Mouse (Mus musculus) hindbrain, embryonic 11.5 days (tissue): ENCODE results near the gene Mid1. TPM values are rescaled to one million over a fixed set of nuclear protein-coding genes. Genes with fewer than 3 reads are reported as not detected.
A peak's percentile ranks its signal among the peaks of the same experiment; 100 is the strongest.

ENCODE experiments used
- ATAC-seq: fragments of 200-750 bp; cut with Nextera tagmentation; 2 replicates; pipeline ENCODE4 v1.8.0; 2017; ENCODE audit warnings: mild to moderate bottlenecking, moderate TSS enrichment, moderate library complexity; ENCODE audit not compliant: low FRiP score
- DNase-seq: peaks from one replicate; pipeline ENCODE4 v3.0.0-alpha.2; 2015; ENCODE audit warnings: low spot score
- H3K27ac ChIP-seq: fragments of 300-500 bp; sonication (generic); 2 replicates; pipeline ENCODE4 v1.5.1; 2014; ENCODE audit warnings: mild to moderate bottlenecking, low read depth, low read length
- H3K27me3 ChIP-seq: fragments of 300-500 bp; sonication (generic); 2 replicates; pipeline ENCODE4 v1.6.1; 2014; ENCODE audit warnings: mild to moderate bottlenecking, low read length, moderate library complexity, mixed read lengths; ENCODE audit not compliant: control insufficient read depth, insufficient read depth
- H3K36me3 ChIP-seq: fragments of 300-500 bp; sonication (generic); 2 replicates; pipeline ENCODE4 v1.6.1; 2014; ENCODE audit warnings: mild to moderate bottlenecking, low read length, moderate library complexity, mixed read lengths; ENCODE audit not compliant: control insufficient read depth, insufficient read depth
- H3K4me1 ChIP-seq: fragments of 300-500 bp; sonication (generic); replicated peaks from 2 replicates; pipeline ENCODE4 v1.6.1; 2014; ENCODE audit warnings: low read length, mixed read lengths; ENCODE audit not compliant: control insufficient read depth, insufficient read depth
- H3K4me2 ChIP-seq: fragments of 300-500 bp; sonication (generic); replicated peaks from 2 replicates; pipeline ENCODE4 v1.6.1; 2014; ENCODE audit warnings: mild to moderate bottlenecking, low read depth, low read length
- H3K4me3 ChIP-seq: fragments of 300-500 bp; sonication (generic); 2 replicates; pipeline ENCODE4 v1.5.1; 2014; ENCODE audit warnings: low read depth, low read length
- H3K9ac ChIP-seq: fragments of 300-500 bp; sonication (generic); 2 replicates; pipeline ENCODE4 v1.6.1; 2014; ENCODE audit warnings: low read depth, low read length
- H3K9me3 ChIP-seq: fragments of 300-500 bp; sonication (generic); 2 replicates; pipeline ENCODE4 v1.6.1; 2016; ENCODE audit warnings: low read length; ENCODE audit not compliant: control insufficient read depth
- WGBS: fragments of 180-500 bp; shearing (Covaris S2); extraction: QIAGEN DNeasy Blood & Tissue Kit; methylation state at CpG from one replicate; pipeline ENCODE4 v1.1.7; 2014; 5-methylcytosine and 5-hydroxymethylcytosine counted together
- polyA plus RNA-seq: library from polyadenylated mRNA; unstranded; fragments of >200 nt; fragmentation: Nextera tagmentation; extraction: Ambion mirVana; gene quantifications from 2 replicates; pipeline ENCODE4 v1.2.1, GENCODE M21; 2014

The Mid1 gene
- polyA plus RNA-seq, result 15.0 and 24.6 TPM in 2 replicates

- Histone ChIP-seq H3K27me3 (peaks cover 6% of the 10 kb centered on the region), H3K4me3 (peak within 1 kb of the TSS; percentile 13; the same call in 1 of the 2 replicates), H3K9me3 (no peaks in the 10 kb centered on the region), H3K36me3 (no peaks in the 10 kb centered on the region), H3K9ac (no peak within 1 kb of the TSS), H3K4me2 (peak within 1 kb of the TSS; percentile 31), H3K27ac (no peak within 1 kb of the TSS), H3K4me1 (no peaks in the 10 kb centered on the region)
- DNase-seq (peak; percentile 27), ATAC-seq (no peak)
- WGBS, result 14% methylated on average over 10 of the region's 10 CpGs
These were observed at the start of gene Mid1 for GRCm38 (mm10) chrX:169685131-169685530. Mid1 (plus strand) TSS chrX:169685199.

DNA sequence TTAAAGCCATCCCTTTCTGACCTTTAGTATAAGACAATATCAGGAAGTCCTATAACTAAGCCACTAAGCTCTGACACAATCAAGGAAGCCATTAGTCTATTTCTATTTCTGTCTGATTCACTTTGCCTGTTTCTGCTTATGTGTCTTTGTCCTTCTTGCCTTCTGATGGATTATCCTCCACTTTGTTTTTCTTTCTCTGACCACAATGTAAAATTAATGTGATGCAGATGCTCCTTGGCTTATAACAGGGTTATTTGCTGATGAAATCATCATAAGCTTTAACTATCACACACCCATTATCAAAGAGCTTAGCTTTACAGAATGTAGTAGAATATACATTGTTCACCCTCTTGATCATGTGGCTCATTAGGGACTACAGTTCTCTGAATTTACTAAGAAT, 11.9 kb upstream of the Mid1 start:
- no peaks in the 10 kb centered on the region for H3K4me1 ChIP-seq
- H3K27ac ChIP-seq, result no peak overlapping the region
- H3K36me3 ChIP-seq, result no peaks in the 10 kb centered on the region
- H3K27me3 ChIP-seq, result peaks cover 3% of the 10 kb centered on the region; the same call in 1 of the 2 replicates
- no peaks in the 10 kb centered on the region for H3K9me3 ChIP-seq
- no peak overlapping the region for H3K9ac ChIP-seq
- H3K4me2 ChIP-seq, result no peak overlapping the region
- DNase-seq (no peak), ATAC-seq (no peak)
- no peak overlapping the region for H3K4me3 ChIP-seq

DNA sequence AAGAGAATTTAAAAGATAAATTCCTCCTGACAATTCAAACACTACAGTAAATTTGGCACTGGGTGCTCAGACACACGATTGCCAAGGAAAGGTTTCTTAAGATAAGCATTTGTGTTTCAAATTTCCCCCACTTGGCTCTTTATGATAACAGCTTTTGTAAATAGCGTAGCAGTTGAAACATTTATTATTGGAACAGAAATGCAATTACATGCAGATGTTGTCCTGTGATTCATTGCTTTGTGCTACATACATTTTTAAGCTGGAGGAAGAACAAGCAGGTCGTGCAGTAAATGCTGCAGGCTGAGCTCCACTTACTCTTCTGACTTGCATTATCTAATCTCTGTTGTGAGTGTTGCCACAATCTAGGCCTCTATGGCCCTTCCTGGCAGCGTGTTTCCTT, 8.7 kb upstream of the Mid1 start:
- no peak for ATAC-seq
- Histone ChIP-seq H3K27me3 (peaks cover 3% of the 10 kb centered on the region; the same call in 1 of the 2 replicates), H3K36me3 (no peaks in the 10 kb centered on the region), H3K27ac (no peak overlapping the region), H3K4me2 (no peak overlapping the region), H3K9ac (no peak overlapping the region), H3K4me3 (no peak overlapping the region), H3K4me1 (no peaks in the 10 kb centered on the region), H3K9me3 (no peaks in the 10 kb centered on the region)
- 78% methylated on average over 4 of the region's 4 CpGs for WGBS
- DNase-seq, result no peak

DNA sequence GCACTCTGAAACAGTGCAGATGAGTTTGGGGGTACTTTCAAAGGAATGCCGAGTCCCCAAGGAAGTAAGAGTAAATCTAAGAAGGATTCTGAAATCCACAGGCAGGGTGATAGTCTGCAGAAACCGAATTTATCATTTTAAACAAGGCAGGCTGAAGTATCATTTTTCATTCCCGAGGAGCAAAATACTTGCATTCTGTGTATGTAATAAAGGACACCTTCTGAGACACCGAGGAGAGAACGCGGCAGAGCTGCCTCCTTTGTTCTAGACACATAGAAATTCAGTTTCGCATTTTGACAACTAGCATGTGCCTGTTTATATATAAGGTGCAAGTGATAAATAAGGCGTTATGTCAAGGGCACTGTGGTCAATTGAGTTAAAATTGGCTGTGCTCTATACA, 732 bp downstream of the Mid1 start:
- no peak overlapping the region for H3K4me2 ChIP-seq
- WGBS, result 43% methylated on average over 8 of the region's 8 CpGs

DNA sequence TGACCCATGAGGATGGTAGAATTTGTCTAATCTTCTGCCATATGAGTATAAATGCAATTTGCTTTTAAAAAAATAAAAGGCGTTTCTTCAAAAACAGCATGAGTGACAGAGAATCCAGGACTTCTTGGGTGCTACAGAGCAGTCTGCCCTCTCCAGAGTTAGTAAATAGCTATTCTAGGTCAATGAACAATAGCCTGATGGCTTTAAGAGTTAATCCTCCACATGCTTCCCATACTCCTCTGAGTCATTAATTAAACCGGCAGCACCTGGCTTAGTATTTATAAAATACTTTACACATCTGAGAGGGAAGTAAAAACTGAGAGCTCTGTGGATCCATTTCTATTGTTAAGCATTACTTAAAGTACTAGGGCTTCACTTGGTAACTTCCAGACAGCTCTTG, 6.2 kb downstream of the Mid1 start:
- H3K27me3 ChIP-seq, result peaks cover 9% of the 10 kb centered on the region
- no peak overlapping the region for H3K27ac ChIP-seq
- no peak overlapping the region for H3K4me3 ChIP-seq
- H3K4me2 ChIP-seq, result no peak overlapping the region
- 68% methylated on average over 2 of the region's 2 CpGs for WGBS
- no peak overlapping the region for H3K9ac ChIP-seq
- H3K36me3 ChIP-seq, result no peaks in the 10 kb centered on the region
- no peaks in the 10 kb centered on the region for H3K4me1 ChIP-seq
- DNase-seq (no peak), ATAC-seq (no peak)
- no peaks in the 10 kb centered on the region for H3K9me3 ChIP-seq

More for the DNA sequence above, 732 bp downstream of the Mid1 start:
- DNase-seq, result no peak
- H3K4me1 ChIP-seq, result no peaks in the 10 kb centered on the region
- ATAC-seq, result no peak
- H3K36me3 ChIP-seq, result no peaks in the 10 kb centered on the region
- no peak overlapping the region for H3K27ac ChIP-seq
- no peak overlapping the region for H3K9ac ChIP-seq
- H3K9me3 ChIP-seq, result no peaks in the 10 kb centered on the region
- peaks cover 6% of the 10 kb centered on the region for H3K27me3 ChIP-seq
- H3K4me3 ChIP-seq, result no peak overlapping the region

DNA sequence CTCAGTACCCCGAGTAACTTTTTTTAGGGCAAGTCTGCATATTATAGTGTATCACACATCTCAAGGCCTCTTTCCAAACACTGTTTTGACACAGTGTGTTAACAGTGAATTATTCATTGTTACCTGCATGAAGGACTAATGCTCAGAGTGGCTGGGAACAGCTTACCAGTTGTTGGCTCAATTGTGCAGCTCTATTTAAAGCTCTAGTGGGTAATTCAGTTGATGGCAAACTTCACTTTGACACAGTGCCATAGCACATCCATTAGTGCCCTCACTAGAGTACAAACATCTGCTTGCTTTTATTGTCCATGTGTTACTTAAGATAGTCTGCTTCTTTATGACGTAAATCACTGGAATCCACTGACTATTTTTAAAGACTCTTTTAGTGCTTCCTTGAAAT, 6.7 kb downstream of the Mid1 start:
- Histone ChIP-seq H3K27ac (no peak overlapping the region), H3K4me2 (no peak overlapping the region), H3K9me3 (no peaks in the 10 kb centered on the region), H3K36me3 (no peaks in the 10 kb centered on the region), H3K4me1 (no peaks in the 10 kb centered on the region), H3K27me3 (peaks cover 11% of the 10 kb centered on the region), H3K4me3 (no peak overlapping the region), H3K9ac (no peak overlapping the region)
- no peak for DNase-seq
- WGBS, result 74% methylated on average over 2 of the region's 2 CpGs
- ATAC-seq, result no peak

GRCm38 (mm10) chrX:169692225-169692909, 7.4 kb downstream of the Mid1 start:
- 74% methylated on average over 6 of the region's 6 CpGs for WGBS
- Histone ChIP-seq H3K4me2 (no peak overlapping the region), H3K27me3 (peaks cover 11% of the 10 kb centered on the region), H3K4me1 (no peaks in the 10 kb centered on the region), H3K4me3 (no peak overlapping the region), H3K27ac (no peak overlapping the region), H3K36me3 (no peaks in the 10 kb centered on the region), H3K9ac (no peak overlapping the region), H3K9me3 (no peaks in the 10 kb centered on the region)
- DNase-seq (no peak), ATAC-seq (no peak)

- Histone ChIP-seq H3K36me3 (no peaks in the 10 kb centered on the region), H3K27ac (no peak overlapping the region), H3K9me3 (no peaks in the 10 kb centered on the region), H3K4me1 (no peaks in the 10 kb centered on the region), H3K27me3 (peaks cover 7% of the 10 kb centered on the region; the same call in 1 of the 2 replicates), H3K4me2 (no peak overlapping the region), H3K4me3 (no peak overlapping the region), H3K9ac (no peak overlapping the region)
- ATAC-seq (no peak), DNase-seq (no peak)
- 89% methylated on average over 2 of the region's 2 CpGs for WGBS
These were observed 19.1 kb downstream of the Mid1 start for GRCm38 (mm10) chrX:169704016-169704602.

- Histone ChIP-seq H3K27me3 (peaks cover 8% of the 10 kb centered on the region; the same call in 1 of the 2 replicates), H3K9me3 (no peaks in the 10 kb centered on the region), H3K27ac (no peak overlapping the region), H3K36me3 (no peaks in the 10 kb centered on the region), H3K4me3 (no peak overlapping the region), H3K9ac (no peak overlapping the region), H3K4me1 (no peaks in the 10 kb centered on the region), H3K4me2 (no peak overlapping the region)
- 94% methylated on average over 1 of the region's 1 CpGs for WGBS
- DNase-seq (no peak), ATAC-seq (no peak)
These were observed 38.5 kb downstream of the Mid1 start for GRCm38 (mm10) chrX:169723511-169723910.
